Mouse (Mus musculus): ENCODE results near the gene Ptms. TPM values are rescaled to one million over a fixed set of nuclear protein-coding genes. Genes with fewer than 3 reads are reported as not detected.
A peak's percentile ranks its signal among the peaks of the same experiment; 100 is the strongest.

Gene Ptms
- polyA plus RNA-seq, 1 experiment from 2014 or later, result 243 TPM

GRCm38 (mm10) chr6:124953991-124954715 lies 34.2 kb upstream of the Ptms start:
- no peak for ATAC-seq (ENCODE audit: insufficient number of reproducible peaks, low FRiP score)
- Histone ChIP-seq H3K4me2 (no peak overlapping the region), H3K4me3 (no peak overlapping the region), H3K36me3 (peaks cover 35% of the 10 kb centered on the region), H3K27me3 (replicated peaks) (no peaks in the 10 kb centered on the region), H3K9ac (no peak overlapping the region), H3K27ac (ENCODE audit: poor library complexity, severe bottlenecking) (no peak overlapping the region), H3K4me1 (replicated peaks) (no peaks in the 10 kb centered on the region), H3K9me3 (replicated peaks) (peaks cover 13% of the 10 kb centered on the region)
- WGBS, result 85% methylated on average over 2 of the region's 2 CpGs

GRCm38 (mm10) chr6:124943526-124943925 lies 23.6 kb upstream of the Ptms start:
- Histone ChIP-seq H3K27me3 (replicated peaks) (no peaks in the 10 kb centered on the region), H3K9me3 (replicated peaks) (no peaks in the 10 kb centered on the region), H3K27ac (ENCODE audit: poor library complexity, severe bottlenecking) (no peak overlapping the region), H3K36me3 (peaks cover 12% of the 10 kb centered on the region; the same call in 1 of the 2 replicates), H3K4me1 (replicated peaks) (no peaks in the 10 kb centered on the region), H3K4me2 (no peak overlapping the region), H3K4me3 (no peak overlapping the region), H3K9ac (no peak overlapping the region)
- no peak for ATAC-seq (ENCODE audit: insufficient number of reproducible peaks, low FRiP score)
- 84% methylated on average over 3 of the region's 3 CpGs for WGBS

DNA sequence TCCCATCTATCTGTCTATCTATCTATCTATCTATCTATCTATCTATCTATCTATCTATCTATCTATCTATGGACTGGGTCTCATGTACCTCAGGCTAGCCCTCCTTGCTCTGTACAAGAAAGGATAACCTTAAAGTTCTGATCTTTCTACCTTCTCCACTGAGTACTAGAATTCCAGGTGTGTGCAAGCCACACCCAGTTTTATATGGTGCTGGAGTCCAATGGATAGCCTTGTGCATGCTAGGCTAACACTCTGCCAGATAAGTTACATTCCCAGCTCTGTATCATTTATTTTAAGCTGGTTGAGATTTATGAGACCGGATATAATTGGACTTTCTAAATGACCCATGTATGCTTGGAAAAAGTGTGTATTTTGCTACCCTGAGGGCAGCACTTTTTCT lies 21.8 kb upstream of the Ptms start:
- Histone ChIP-seq H3K36me3 (peaks cover 28% of the 10 kb centered on the region), H3K27ac (ENCODE audit: poor library complexity, severe bottlenecking) (no peak overlapping the region), H3K4me3 (no peak overlapping the region), H3K9me3 (replicated peaks) (no peaks in the 10 kb centered on the region), H3K4me2 (no peak overlapping the region), H3K4me1 (replicated peaks) (no peaks in the 10 kb centered on the region), H3K9ac (no peak overlapping the region), H3K27me3 (replicated peaks) (no peaks in the 10 kb centered on the region)
- ATAC-seq (ENCODE audit: insufficient number of reproducible peaks, low FRiP score), result no peak
- WGBS, result 85% methylated on average over 1 of the region's 1 CpGs

DNA sequence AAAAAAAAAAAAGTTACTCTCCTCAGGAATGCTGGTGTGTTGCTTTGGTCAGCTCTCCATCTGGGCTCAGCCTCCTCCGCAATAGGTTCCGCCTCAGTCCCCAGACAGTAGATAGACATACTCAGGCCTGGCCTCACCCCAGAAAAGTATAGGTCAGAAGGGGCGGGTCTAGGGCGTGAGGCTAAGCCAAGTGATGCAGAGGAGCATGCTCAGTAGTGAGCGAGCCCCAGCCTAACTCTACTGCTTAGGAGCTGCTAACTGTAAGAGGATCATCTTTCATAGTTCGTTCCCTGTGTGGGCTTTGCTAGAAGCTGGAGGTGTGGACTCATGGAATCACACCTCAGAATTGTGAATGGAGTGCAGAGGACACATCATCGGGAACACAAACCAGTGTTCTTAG lies 18.7 kb upstream of the Ptms start:
- 89% methylated on average over 7 of the region's 7 CpGs for WGBS
- ATAC-seq (ENCODE audit: insufficient number of reproducible peaks, low FRiP score), result no peak

DNA sequence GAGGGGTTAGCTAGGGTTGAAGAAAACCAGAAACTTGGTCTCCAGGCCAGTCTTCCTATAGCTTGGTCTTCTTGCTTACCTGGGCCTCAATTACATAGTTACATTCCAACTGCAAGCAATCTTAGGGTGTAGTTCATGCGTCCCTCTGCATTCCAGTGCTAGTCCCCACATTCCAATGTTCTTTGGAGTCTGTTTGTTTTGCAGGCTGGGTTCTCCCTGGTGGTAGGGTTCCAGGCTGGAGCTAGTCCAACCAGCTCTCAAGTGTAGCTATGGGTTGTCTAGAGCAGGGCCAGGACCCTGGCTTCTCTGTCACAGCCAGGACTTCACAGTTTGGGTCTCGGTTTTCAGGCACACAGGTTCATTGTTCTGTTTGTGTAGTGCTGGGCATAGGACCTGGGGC lies 17.6 kb upstream of the Ptms start:
- WGBS, result 77% methylated on average over 2 of the region's 2 CpGs
- H3K36me3 ChIP-seq, result peaks cover 67% of the 10 kb centered on the region
- H3K27me3 ChIP-seq (replicated peaks), result no peaks in the 10 kb centered on the region
- H3K9me3 ChIP-seq (replicated peaks), result no peaks in the 10 kb centered on the region
- H3K27ac ChIP-seq (ENCODE audit: poor library complexity, severe bottlenecking), result no peak overlapping the region
- no peak overlapping the region for H3K4me2 ChIP-seq
- H3K4me1 ChIP-seq (replicated peaks), result peaks cover 5% of the 10 kb centered on the region
- no peak overlapping the region for H3K4me3 ChIP-seq
- ATAC-seq (ENCODE audit: insufficient number of reproducible peaks, low FRiP score), result no peak
- H3K9ac ChIP-seq, result no peak overlapping the region

More for the DNA sequence above, 18.7 kb upstream of the Ptms start:
- Histone ChIP-seq H3K27me3 (replicated peaks) (no peaks in the 10 kb centered on the region), H3K4me3 (no peak overlapping the region), H3K27ac (ENCODE audit: poor library complexity, severe bottlenecking) (no peak overlapping the region), H3K9me3 (replicated peaks) (no peaks in the 10 kb centered on the region), H3K36me3 (peaks cover 60% of the 10 kb centered on the region), H3K9ac (no peak overlapping the region), H3K4me1 (replicated peaks) (no peaks in the 10 kb centered on the region), H3K4me2 (no peak overlapping the region)

GRCm38 (mm10) chr6:124936681-124937080 lies 16.8 kb upstream of the Ptms start:
- Histone ChIP-seq H3K36me3 (peaks cover 68% of the 10 kb centered on the region), H3K9ac (no peak overlapping the region), H3K27me3 (replicated peaks) (no peaks in the 10 kb centered on the region), H3K9me3 (replicated peaks) (no peaks in the 10 kb centered on the region), H3K4me2 (no peak overlapping the region), H3K4me3 (no peak overlapping the region), H3K27ac (ENCODE audit: poor library complexity, severe bottlenecking) (no peak overlapping the region), H3K4me1 (replicated peaks) (peaks cover 11% of the 10 kb centered on the region)
- no peak for ATAC-seq (ENCODE audit: insufficient number of reproducible peaks, low FRiP score)
- WGBS, result 82% methylated on average over 1 of the region's 1 CpGs

DNA sequence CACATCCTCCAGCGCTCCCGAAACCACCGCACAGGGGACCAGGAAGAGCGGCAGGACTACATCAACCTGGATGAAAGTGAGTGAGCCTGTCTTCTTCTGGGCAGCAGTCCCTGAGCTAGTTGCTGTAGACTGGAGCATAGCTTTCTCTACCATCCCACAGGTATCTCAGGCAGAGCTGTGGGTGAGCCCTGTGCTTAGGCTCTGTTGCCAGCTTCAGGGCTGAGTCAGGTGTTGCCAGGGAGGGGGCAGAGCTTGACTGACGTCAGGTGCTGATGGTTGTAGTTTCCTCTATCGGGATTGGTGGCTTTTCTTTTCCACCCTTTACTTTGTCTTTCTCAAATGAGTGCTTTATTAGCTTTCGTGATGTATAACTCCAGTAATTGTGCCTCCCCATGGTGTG lies 14.8 kb upstream of the Ptms start:
- H3K27ac ChIP-seq (ENCODE audit: poor library complexity, severe bottlenecking), result no peak overlapping the region
- no peak overlapping the region for H3K9ac ChIP-seq
- peaks cover 63% of the 10 kb centered on the region for H3K36me3 ChIP-seq
- H3K4me3 ChIP-seq, result no peak overlapping the region
- no peak overlapping the region for H3K4me2 ChIP-seq
- no peaks in the 10 kb centered on the region for H3K27me3 ChIP-seq (replicated peaks)
- no peak for ATAC-seq (ENCODE audit: insufficient number of reproducible peaks, low FRiP score)
- WGBS, result 96% methylated on average over 7 of the region's 7 CpGs
- H3K4me1 ChIP-seq (replicated peaks), result peaks cover 17% of the 10 kb centered on the region
- no peaks in the 10 kb centered on the region for H3K9me3 ChIP-seq (replicated peaks)

GRCm38 (mm10) chr6:124933127-124933526 lies 13.2 kb upstream of the Ptms start:
- 90% methylated on average over 3 of the region's 3 CpGs for WGBS
- Histone ChIP-seq H3K4me3 (0 out of 2 replicates have a peak overlapping the region, but pooled peaks have one; percentile 97), H3K4me2 (no peak overlapping the region), H3K27ac (ENCODE audit: poor library complexity, severe bottlenecking) (no peak overlapping the region), H3K9me3 (replicated peaks) (no peaks in the 10 kb centered on the region), H3K9ac (no peak overlapping the region), H3K27me3 (replicated peaks) (no peaks in the 10 kb centered on the region), H3K4me1 (replicated peaks) (peaks cover 17% of the 10 kb centered on the region), H3K36me3 (peaks cover 52% of the 10 kb centered on the region)
- no peak for ATAC-seq (ENCODE audit: insufficient number of reproducible peaks, low FRiP score)

- Histone ChIP-seq H3K36me3 (peaks cover 44% of the 10 kb centered on the region), H3K4me3 (peak overlapping the region; percentile 97), H3K4me2 (peak overlapping the region; percentile 93), H3K27ac (ENCODE audit: poor library complexity, severe bottlenecking) (peak overlapping the region; percentile 98), H3K9me3 (replicated peaks) (no peaks in the 10 kb centered on the region), H3K4me1 (replicated peaks) (peaks cover 17% of the 10 kb centered on the region), H3K27me3 (replicated peaks) (no peaks in the 10 kb centered on the region), H3K9ac (peak overlapping the region; percentile 99)
- no peak for ATAC-seq (ENCODE audit: insufficient number of reproducible peaks, low FRiP score)
- 47% methylated on average over 12 of the region's 12 CpGs for WGBS
Observed at GRCm38 (mm10) chr6:124932314-124932695, 12.4 kb upstream of the Ptms start.

DNA sequence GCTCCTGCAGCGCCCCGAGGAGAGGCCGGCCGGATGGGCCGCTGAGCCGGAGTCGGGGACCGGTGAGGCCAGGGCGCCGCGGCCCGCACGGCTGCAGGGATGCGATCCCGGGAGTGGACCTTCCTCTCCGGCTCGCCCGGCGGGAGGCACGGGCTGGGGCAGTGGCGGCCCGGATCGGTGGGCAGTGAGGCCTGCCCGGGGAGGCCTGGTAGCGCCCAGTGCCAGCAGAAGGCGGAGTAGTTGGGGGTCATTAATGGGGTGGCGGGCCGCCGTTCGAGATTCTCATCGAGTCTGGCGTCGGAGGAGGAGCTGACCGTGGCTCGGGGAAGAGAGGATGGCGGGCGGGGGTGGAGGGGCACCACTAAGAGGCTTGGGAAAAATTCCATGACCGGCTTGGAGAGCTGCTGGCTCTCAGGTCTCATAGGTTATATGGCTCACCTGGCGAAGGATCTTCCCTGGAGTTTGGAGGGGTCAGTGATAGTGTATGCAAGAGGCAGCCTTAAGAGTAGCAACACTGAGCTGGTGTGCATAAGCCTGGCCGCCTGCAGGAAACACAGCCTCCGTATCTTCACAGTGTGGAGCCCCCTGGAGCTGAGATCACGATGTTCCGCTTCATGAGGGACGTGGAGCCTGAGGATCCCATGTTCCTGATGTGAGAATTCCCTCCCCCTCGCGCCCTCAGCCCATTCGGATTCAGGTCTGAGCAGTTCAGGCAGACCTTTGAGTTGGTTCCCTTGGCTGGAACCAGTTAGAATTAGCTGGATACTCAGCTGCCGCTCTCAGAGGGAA lies 11.8 kb upstream of the Ptms start:
- Histone ChIP-seq H3K27me3 (replicated peaks) (no peaks in the 10 kb centered on the region), H3K4me1 (replicated peaks) (peaks cover 17% of the 10 kb centered on the region), H3K9ac (peak overlapping the region; percentile 99), H3K27ac (ENCODE audit: poor library complexity, severe bottlenecking) (peak overlapping the region; percentile 98), H3K4me2 (peak overlapping the region; percentile 93), H3K4me3 (peak overlapping the region; percentile 97), H3K9me3 (replicated peaks) (no peaks in the 10 kb centered on the region), H3K36me3 (peaks cover 40% of the 10 kb centered on the region)
- 1% methylated on average over 48 of the region's 48 CpGs for WGBS
- ATAC-seq (ENCODE audit: insufficient number of reproducible peaks, low FRiP score), result peak; percentile 16; the same call in 1 of the 2 replicates

DNA sequence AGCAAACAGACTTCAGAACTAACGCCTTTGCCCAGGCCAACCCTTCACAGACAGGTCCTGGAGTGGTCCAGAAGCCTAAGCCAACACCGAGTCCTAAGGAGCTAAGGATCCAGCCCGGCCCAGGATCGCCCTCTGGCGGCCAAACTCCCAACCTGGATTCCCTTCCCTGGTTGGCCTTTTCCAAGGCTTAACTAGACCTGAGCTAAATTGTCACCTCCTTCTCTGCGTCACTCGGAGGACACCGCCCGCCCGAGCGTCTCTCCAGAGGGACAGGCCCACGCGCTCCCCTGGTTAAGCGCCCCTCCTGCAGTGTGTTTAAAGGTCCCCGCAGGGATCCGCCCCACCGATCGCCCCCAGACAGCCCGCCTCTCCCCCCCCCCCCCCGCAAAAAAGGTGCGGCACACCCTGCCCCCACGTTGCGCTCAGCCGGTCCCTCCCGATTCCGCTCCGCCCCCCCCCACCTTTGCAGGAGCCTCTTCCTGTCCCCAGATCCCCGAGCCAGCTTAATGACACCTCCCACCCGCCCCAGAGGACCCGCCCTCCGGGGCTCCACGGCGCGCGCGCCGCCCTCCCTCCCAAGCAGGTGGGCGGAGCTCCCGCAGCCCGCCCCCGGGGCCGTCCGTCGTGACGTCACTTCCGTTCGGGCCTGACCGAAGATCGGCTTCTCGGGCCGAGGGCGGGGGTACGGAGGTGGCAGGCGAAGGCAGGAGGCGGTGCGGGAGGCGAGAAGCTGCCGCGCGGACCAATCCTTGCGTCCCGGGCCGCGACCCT lies 11.0 kb upstream of the Ptms start, which contains the start of gene Mlf2:
TSS of gene Mlf2 (plus strand) at position 633 of the 771 bp plus-strand sequence.
- Histone ChIP-seq H3K4me2 (peak within 1 kb of the TSS; percentile 93), H3K36me3 (peaks cover 33% of the 10 kb centered on the region), H3K27ac (ENCODE audit: poor library complexity, severe bottlenecking) (peak within 1 kb of the TSS; percentile 98), H3K9me3 (replicated peaks) (no peaks in the 10 kb centered on the region), H3K4me1 (replicated peaks) (peaks cover 22% of the 10 kb centered on the region), H3K27me3 (replicated peaks) (no peaks in the 10 kb centered on the region), H3K9ac (peak within 1 kb of the TSS; percentile 99), H3K4me3 (peak within 1 kb of the TSS; percentile 97)
- WGBS, result under 1% methylated on average over 57 of the region's 64 CpGs
- peak; percentile 94 for ATAC-seq (ENCODE audit: insufficient number of reproducible peaks, low FRiP score)
